Mouse (Mus musculus): ENCODE results near the gene Gkap1. TPM values are rescaled to one million over a fixed set of nuclear protein-coding genes. Genes with fewer than 3 reads are reported as not detected.

Gene Gkap1
- total and polyA plus RNA-seq, 2 experiments from 2014 or later, result 16.0 to 17.4 TPM

DNA sequence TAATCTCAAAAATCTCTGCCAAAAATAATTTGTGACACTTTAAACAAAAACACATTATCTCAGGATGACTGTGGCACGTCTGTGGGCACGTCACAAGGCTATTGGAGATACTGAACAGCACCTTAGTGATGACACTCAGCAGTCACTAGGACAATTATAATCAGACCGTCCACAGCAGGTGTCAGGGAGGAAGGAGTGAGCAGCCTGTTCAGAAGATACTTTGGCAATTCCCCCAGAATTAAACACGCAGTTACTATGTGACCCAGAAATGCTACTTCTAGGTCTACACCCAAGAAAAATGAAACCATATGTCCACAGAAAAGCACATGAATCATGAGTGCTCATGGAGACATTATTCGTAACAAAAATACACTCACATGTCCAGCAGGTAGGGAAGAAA lies 65.1 kb downstream of the Gkap1 start:
- ATAC-seq (ENCODE audit: insufficient read depth, low read depth), result no peak

DNA sequence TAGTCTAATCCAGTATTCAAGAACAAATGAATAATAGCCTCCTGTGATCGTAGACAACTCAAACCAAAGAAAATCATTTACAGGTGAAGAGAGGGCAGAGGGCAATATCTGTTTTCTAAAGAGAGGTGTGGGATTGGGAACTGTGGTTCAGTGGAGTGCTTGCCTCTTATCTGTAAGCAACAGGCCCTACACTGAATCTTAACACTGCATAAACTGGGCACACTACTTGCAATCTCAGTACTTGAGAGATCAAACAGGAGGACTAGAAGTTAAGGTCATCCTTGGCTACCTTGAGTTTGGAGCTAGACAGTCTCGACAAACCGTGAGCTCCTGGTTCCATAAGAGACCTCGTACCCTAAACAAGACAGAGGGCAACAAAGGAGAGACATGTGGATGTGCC lies 69.4 kb downstream of the Gkap1 start:
- Histone ChIP-seq H3K36me3 (replicated peaks; ENCODE audit: control insufficient read depth, insufficient read depth, low read length) (no peaks in the 10 kb centered on the region), H3K4me2 (ENCODE audit: low read depth, low read length) (no peak overlapping the region), H3K27ac (ENCODE audit: low read depth) (no peak overlapping the region), H3K9ac (replicated peaks; ENCODE audit: low read depth, low read length) (no peak overlapping the region), H3K4me1 (ENCODE audit: control insufficient read depth, insufficient read depth) (peaks cover 7% of the 10 kb centered on the region), H3K9me3 (replicated peaks; ENCODE audit: control insufficient read depth, low read length) (no peaks in the 10 kb centered on the region), H3K27me3 (ENCODE audit: control insufficient read depth, insufficient read depth, low read length) (no peaks in the 10 kb centered on the region), H3K4me3 (ENCODE audit: low read depth, low read length) (no peak overlapping the region)
- TF ChIP-seq CTCF (IDR thresholded peaks at IDR 0.05; ENCODE audit: low read depth) (no peak), EP300 (IDR thresholded peaks at IDR 0.05; ENCODE audit: low read depth) (no peak)
- WGBS, result 87% methylated on average over 4 of the region's 4 CpGs
- no peak for DNase-seq (ENCODE audit: low spot score)
- ATAC-seq (ENCODE audit: insufficient read depth, low read depth), result no peak

More for the DNA sequence above, 65.1 kb downstream of the Gkap1 start:
- H3K9ac ChIP-seq (replicated peaks; ENCODE audit: low read depth, low read length), result no peak overlapping the region
- H3K4me2 ChIP-seq (ENCODE audit: low read depth, low read length), result no peak overlapping the region
- WGBS, result 56% methylated on average over 5 of the region's 5 CpGs
- TF ChIP-seq CTCF (IDR thresholded peaks at IDR 0.05; ENCODE audit: low read depth) (no peak), EP300 (IDR thresholded peaks at IDR 0.05; ENCODE audit: low read depth) (no peak)
- no peak for DNase-seq (ENCODE audit: low spot score)
- H3K4me3 ChIP-seq (ENCODE audit: low read depth, low read length), result no peak overlapping the region
- H3K27me3 ChIP-seq (ENCODE audit: control insufficient read depth, insufficient read depth, low read length), result no peaks in the 10 kb centered on the region
- no peak overlapping the region for H3K27ac ChIP-seq (ENCODE audit: low read depth)
- no peaks in the 10 kb centered on the region for H3K9me3 ChIP-seq (replicated peaks; ENCODE audit: control insufficient read depth, low read length)
- peaks cover 22% of the 10 kb centered on the region for H3K4me1 ChIP-seq (ENCODE audit: control insufficient read depth, insufficient read depth)
- H3K36me3 ChIP-seq (replicated peaks; ENCODE audit: control insufficient read depth, insufficient read depth, low read length), result no peaks in the 10 kb centered on the region

DNA sequence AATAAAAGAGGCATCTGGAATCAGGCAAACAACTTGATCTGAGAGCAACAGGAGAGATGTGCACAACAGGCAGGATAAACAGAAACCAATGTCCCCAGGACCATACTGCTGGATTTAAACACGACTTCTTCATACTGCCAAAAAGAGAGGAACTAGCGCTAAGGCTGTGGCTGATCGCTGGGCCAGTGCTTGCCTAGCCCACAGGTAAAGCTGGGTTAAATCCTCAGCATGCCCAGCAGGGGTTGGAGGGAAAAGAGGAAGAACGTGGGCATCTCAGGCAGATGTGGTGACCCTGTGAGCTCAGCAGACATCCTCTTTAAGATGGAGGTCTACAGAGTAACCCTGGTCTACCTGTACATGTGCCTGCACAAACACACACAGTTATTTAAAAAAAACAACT lies 70.5 kb downstream of the Gkap1 start:
- 72% methylated on average over 4 of the region's 4 CpGs for WGBS
- no peaks in the 10 kb centered on the region for H3K36me3 ChIP-seq (replicated peaks; ENCODE audit: control insufficient read depth, insufficient read depth, low read length)
- no peak overlapping the region for H3K4me3 ChIP-seq (ENCODE audit: low read depth, low read length)
- no peaks in the 10 kb centered on the region for H3K27me3 ChIP-seq (ENCODE audit: control insufficient read depth, insufficient read depth, low read length)
- H3K9ac ChIP-seq (replicated peaks; ENCODE audit: low read depth, low read length), result no peak overlapping the region
- H3K27ac ChIP-seq (ENCODE audit: low read depth), result no peak overlapping the region
- peaks cover 7% of the 10 kb centered on the region for H3K4me1 ChIP-seq (ENCODE audit: control insufficient read depth, insufficient read depth)
- H3K9me3 ChIP-seq (replicated peaks; ENCODE audit: control insufficient read depth, low read length), result no peaks in the 10 kb centered on the region
- H3K4me2 ChIP-seq (ENCODE audit: low read depth, low read length), result no peak overlapping the region
- TF ChIP-seq EP300 (IDR thresholded peaks at IDR 0.05; ENCODE audit: low read depth) (no peak), CTCF (IDR thresholded peaks at IDR 0.05; ENCODE audit: low read depth) (no peak)
- ATAC-seq (ENCODE audit: insufficient read depth, low read depth) (no peak), DNase-seq (ENCODE audit: low spot score) (peak; percentile 4)

DNA sequence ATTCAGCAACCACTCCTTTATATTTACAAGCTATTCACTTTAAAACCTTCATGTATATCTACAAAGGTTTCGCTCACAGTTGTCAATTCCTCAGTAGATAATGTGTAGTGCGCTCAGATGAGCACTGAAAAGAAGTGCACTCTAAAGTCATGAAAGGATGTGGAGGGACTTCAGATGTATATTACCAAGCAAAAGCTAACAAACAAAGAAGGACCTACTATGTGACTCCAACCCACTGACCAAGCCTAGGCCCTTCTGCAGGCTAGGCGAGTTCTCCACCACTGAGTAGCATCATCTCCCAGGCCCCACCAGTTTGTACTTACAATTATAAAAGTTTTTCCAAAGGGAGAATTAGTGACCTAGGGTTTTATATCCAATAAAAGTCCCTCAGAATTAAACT lies 71.3 kb downstream of the Gkap1 start:
- no peaks in the 10 kb centered on the region for H3K27me3 ChIP-seq (ENCODE audit: control insufficient read depth, insufficient read depth, low read length)
- WGBS, result 90% methylated on average over 3 of the region's 3 CpGs
- H3K4me1 ChIP-seq (ENCODE audit: control insufficient read depth, insufficient read depth), result peaks cover 7% of the 10 kb centered on the region
- H3K4me3 ChIP-seq (ENCODE audit: low read depth, low read length), result no peak overlapping the region
- H3K9ac ChIP-seq (replicated peaks; ENCODE audit: low read depth, low read length), result no peak overlapping the region
- no peaks in the 10 kb centered on the region for H3K9me3 ChIP-seq (replicated peaks; ENCODE audit: control insufficient read depth, low read length)
- no peak for ATAC-seq (ENCODE audit: insufficient read depth, low read depth)
- no peak overlapping the region for H3K4me2 ChIP-seq (ENCODE audit: low read depth, low read length)
- no peak for DNase-seq (ENCODE audit: low spot score)
- no peaks in the 10 kb centered on the region for H3K36me3 ChIP-seq (replicated peaks; ENCODE audit: control insufficient read depth, insufficient read depth, low read length)
- TF ChIP-seq CTCF (IDR thresholded peaks at IDR 0.05; ENCODE audit: low read depth) (no peak), EP300 (IDR thresholded peaks at IDR 0.05; ENCODE audit: low read depth) (no peak)
- H3K27ac ChIP-seq (ENCODE audit: low read depth), result no peak overlapping the region

DNA sequence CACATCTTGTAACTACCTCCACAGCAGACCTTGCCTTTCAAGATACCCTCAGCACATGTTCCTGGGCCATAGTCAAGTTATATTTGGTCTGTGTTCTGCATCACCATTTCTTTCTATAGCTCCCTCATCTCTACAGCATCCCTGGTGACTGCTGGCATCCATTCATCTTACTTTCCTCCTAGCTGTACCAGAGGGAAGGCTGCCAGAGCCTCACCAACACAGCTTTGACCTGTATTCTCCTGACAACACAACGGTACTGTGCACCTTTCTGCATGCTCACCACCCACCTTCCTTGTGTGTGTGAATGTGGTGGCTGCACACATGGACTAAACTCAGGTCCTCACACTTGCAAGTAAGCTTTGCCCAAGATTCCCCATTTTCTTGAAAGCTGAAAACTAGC lies 72.6 kb downstream of the Gkap1 start:
- Histone ChIP-seq H3K9ac (replicated peaks; ENCODE audit: low read depth, low read length) (no peak overlapping the region), H3K4me2 (ENCODE audit: low read depth, low read length) (no peak overlapping the region), H3K27ac (ENCODE audit: low read depth) (no peak overlapping the region), H3K36me3 (replicated peaks; ENCODE audit: control insufficient read depth, insufficient read depth, low read length) (0 out of 2 replicates have a peak, but pooled peaks cover under 1% of the 10 kb centered on the region), H3K9me3 (replicated peaks; ENCODE audit: control insufficient read depth, low read length) (no peaks in the 10 kb centered on the region), H3K4me1 (ENCODE audit: control insufficient read depth, insufficient read depth) (peaks cover 7% of the 10 kb centered on the region), H3K4me3 (ENCODE audit: low read depth, low read length) (no peak overlapping the region), H3K27me3 (ENCODE audit: control insufficient read depth, insufficient read depth, low read length) (no peaks in the 10 kb centered on the region)
- ATAC-seq (ENCODE audit: insufficient read depth, low read depth), result no peak
- WGBS, result 86% methylated on average over 1 of the region's 1 CpGs
- DNase-seq (ENCODE audit: low spot score), result no peak
- TF ChIP-seq CTCF (IDR thresholded peaks at IDR 0.05; ENCODE audit: low read depth), result no peak
- no peak for TF ChIP-seq EP300 (IDR thresholded peaks at IDR 0.05; ENCODE audit: low read depth)

DNA sequence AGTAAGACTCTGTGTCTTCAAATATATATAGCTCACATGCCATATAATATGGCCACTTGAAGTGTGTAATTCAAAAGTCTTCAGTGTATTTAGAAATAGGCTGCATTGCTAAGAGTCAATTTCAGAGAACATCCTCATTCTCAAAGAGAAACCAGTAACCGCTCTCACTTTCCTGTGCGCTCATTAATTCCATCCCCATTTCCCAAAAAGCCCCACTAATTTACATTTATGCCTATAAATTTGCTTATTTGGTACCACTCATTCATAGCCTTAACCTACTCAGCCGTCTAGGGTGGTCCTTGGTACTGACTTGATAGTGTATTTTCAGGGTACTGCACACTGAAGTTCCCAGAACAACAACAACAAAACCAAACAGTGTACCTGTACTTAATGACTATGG lies 73.6 kb downstream of the Gkap1 start:
- TF ChIP-seq EP300 (IDR thresholded peaks at IDR 0.05; ENCODE audit: low read depth) (no peak), CTCF (IDR thresholded peaks at IDR 0.05; ENCODE audit: low read depth) (no peak)
- 92% methylated on average over 3 of the region's 3 CpGs for WGBS

More for the DNA sequence above, 73.6 kb downstream of the Gkap1 start:
- Histone ChIP-seq H3K9me3 (replicated peaks; ENCODE audit: control insufficient read depth, low read length) (no peaks in the 10 kb centered on the region), H3K36me3 (replicated peaks; ENCODE audit: control insufficient read depth, insufficient read depth, low read length) (peaks cover 10% of the 10 kb centered on the region), H3K27ac (ENCODE audit: low read depth) (no peak overlapping the region), H3K9ac (replicated peaks; ENCODE audit: low read depth, low read length) (no peak overlapping the region), H3K4me3 (ENCODE audit: low read depth, low read length) (no peak overlapping the region), H3K4me2 (ENCODE audit: low read depth, low read length) (no peak overlapping the region), H3K4me1 (ENCODE audit: control insufficient read depth, insufficient read depth) (peaks cover 7% of the 10 kb centered on the region), H3K27me3 (ENCODE audit: control insufficient read depth, insufficient read depth, low read length) (no peaks in the 10 kb centered on the region)
- ATAC-seq (ENCODE audit: insufficient read depth, low read depth) (no peak), DNase-seq (ENCODE audit: low spot score) (no peak)
